Mouse (Mus musculus): Measurements from ENCODE around the gene Btbd35f29. TPM values are rescaled to one million over a fixed set of nuclear protein-coding genes. Genes with fewer than 3 reads are reported as not detected.
"Not testable (repeated sequence)": the region's sequence is repeated elsewhere in the genome, so short reads cannot be mapped to it uniquely, and the experiment has no call there.

Gene Btbd35f29
- polyA plus RNA-seq (2015; fragmentation: Nextera tagmentation; extraction: Ambion mirVana): not detected in 2 replicates

DNA sequence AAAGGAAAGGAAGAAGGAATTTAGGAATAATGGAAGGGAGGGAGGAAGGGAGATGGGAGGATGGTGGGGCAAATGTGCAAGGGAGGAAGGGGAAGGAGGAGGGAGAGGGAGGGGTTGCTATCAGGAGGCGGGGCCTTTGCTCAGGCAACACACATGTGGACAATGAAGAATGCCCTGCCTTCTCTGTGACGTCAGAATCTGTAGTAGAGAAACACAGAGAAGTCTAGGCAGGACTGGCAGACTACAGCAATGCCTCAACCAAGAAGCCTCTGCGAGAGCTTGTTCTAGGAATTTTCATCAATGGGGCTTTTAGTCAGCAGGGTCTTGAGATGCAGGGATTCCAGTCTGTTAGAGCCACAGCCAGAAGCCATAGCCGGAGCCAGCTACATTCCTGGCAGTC, at the start of gene Btbd35f29:
TSS of gene Btbd35f29 (plus strand) at position 301 of the 400 bp plus-strand sequence.
- not testable (repeated sequence) for ATAC-seq; H3K4me3 ChIP-seq; H3K4me2 ChIP-seq; H3K9me3 ChIP-seq (replicated peaks); H3K9ac ChIP-seq; H3K27me3 ChIP-seq; H3K27ac ChIP-seq; H3K36me3 ChIP-seq (ENCODE audit: poor library complexity, severe bottlenecking); H3K4me1 ChIP-seq
- WGBS: no CpG with 5 or more reads among the region's 4 CpGs

DNA sequence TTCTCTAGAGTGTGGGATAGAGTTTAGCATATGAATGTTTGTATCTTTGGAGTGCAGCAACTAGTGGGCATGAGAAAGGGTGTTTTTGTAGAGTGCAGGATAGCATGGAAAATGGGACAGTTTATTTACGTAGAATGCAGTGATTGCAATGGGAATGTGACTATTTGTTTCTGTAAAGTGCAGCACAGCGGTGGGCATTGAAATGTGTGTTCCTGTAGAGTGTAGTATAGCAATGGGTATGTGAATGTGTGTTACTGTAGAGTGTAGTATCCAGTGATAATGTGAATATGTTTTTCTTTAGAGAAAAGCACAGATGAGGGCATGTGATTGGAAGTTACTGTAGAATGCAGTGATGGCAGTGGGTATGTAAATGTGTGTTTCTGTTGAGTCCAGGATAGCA, 23.9 kb downstream of the Btbd35f29 start:
- not testable (repeated sequence) for H3K9ac ChIP-seq; ATAC-seq; H3K27ac ChIP-seq; H3K4me1 ChIP-seq; H3K27me3 ChIP-seq; H3K4me2 ChIP-seq; H3K36me3 ChIP-seq (ENCODE audit: poor library complexity, severe bottlenecking); H3K4me3 ChIP-seq
- WGBS: 81% methylated on average over 2 of the region's 2 CpGs
- H3K9me3 ChIP-seq (replicated peaks): peaks cover 39% of the 10 kb centered on the region

DNA sequence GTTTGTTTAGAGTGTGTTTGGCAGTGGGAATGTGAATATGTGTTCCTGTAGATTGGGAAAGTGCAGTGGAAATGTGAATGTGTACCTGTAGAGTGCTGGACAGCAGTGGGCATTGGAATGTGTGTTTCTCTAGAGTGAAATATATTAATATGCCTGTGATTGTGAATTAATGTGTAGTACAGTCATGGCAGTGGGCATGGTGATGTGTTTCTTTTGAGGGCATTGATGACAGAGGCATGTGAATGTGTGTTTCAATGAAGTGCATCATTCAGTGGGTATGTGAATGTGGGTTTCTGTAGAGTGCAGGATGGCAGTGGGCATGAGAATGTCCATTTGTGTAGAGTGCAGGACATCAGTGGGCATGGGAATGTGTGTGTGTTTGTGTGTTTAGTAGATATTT, 27.7 kb downstream of the Btbd35f29 start:
- H3K9ac ChIP-seq; H3K36me3 ChIP-seq (ENCODE audit: poor library complexity, severe bottlenecking); H3K4me2 ChIP-seq; H3K27ac ChIP-seq; H3K4me1 ChIP-seq; ATAC-seq; H3K4me3 ChIP-seq; H3K27me3 ChIP-seq: not testable (repeated sequence)
- peaks cover 40% of the 10 kb centered on the region for H3K9me3 ChIP-seq (replicated peaks)

DNA sequence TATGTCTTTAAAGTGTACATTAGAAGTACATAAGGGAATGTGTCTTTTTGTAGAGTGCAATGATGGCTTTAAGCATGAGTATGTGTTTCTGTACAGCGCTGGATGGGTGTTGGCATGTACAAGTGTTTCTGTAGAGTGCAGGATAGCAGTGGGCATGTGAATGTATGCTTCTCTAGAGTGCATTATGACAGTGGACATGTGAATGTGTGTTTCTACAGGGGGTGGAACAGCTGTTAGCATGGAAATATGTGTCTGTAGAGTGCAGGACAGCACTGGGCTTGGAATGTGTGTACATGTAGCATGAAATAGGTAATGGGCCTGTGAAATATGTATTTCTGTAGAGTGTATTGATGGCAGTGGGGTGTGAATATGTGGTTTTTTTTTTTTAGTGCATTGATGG, 28.4 kb downstream of the Btbd35f29 start:
- H3K9me3 ChIP-seq (replicated peaks): peaks cover 38% of the 10 kb centered on the region
- H3K4me3 ChIP-seq; H3K27ac ChIP-seq; H3K36me3 ChIP-seq (ENCODE audit: poor library complexity, severe bottlenecking); H3K9ac ChIP-seq; H3K4me1 ChIP-seq; H3K27me3 ChIP-seq; ATAC-seq; H3K4me2 ChIP-seq: not testable (repeated sequence)
- 83% methylated on average over 1 of the region's 1 CpGs for WGBS

DNA sequence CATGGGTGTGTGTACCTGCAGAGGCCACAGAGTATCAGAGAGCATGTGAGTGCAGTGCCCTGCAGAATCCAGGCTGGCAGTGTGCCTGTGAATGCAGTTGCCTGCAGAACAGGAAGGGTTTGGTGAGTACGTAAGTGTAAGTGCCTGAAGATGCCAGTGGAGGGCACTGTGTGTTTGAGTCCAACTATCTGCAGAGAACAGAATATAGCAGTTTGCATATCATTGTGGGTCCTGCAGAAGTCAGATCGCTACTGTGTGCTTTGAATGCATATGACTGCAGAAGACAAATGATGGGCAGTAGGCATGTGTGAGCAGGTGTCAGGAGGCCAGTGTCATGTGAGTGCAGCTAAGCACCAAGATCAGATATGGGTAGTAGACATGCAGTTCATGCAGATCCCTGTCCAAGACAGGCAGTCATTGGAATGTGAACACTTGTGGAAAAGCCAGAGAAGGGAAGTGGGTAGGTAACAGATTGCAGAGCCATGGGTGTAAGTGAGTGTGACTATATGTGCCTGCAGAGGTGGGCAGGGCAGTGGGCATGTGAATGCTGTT, 41.1 kb downstream of the Btbd35f29 start:
- peaks cover 38% of the 10 kb centered on the region for H3K9me3 ChIP-seq (replicated peaks)
- ATAC-seq; H3K27me3 ChIP-seq; H3K9ac ChIP-seq; H3K36me3 ChIP-seq (ENCODE audit: poor library complexity, severe bottlenecking); H3K27ac ChIP-seq; H3K4me2 ChIP-seq; H3K4me1 ChIP-seq; H3K4me3 ChIP-seq: not testable (repeated sequence)
- 80% methylated on average over 2 of the region's 2 CpGs for WGBS

DNA sequence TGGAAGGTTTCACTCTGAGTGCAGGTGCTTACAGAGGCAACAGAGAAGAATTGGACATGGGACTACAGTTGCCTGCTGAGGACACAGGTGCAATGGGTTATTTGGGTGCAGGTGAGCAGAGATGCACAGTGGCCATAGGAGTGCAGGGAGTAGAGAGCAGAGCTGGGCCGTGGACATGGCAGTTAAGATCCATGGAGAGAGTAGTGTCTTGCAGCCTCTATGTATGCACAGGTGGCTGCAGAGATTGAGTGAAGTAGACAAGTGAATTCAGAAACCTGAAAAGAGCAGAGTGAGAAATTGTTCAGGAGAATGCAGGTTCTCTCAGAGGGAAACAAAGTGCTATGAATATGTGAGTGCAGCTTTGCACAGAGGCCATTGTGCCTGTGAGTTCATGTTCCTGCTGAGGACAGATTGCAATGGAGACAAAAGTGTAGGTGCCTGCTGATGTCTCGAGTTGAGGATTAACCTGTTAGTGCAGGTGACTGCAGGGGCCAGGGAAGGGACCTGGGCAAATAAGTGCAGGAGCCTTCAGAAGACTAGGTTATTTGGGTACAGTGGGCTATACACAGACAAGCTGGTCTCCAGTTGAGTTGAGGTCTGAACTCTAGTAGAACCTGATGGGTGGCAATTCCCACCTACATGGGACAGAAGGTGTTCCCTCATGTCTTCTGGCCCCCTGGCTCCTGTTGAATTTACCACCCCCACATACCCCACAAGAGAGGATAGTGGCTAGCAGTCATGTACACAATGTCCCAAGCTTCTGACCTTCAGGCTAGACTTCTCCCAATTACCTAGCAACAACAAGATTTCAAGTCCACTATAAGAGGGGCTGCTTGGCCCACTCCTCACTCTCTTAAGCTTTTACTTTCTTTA, 42.2 kb downstream of the Btbd35f29 start:
- not testable (repeated sequence) for H3K4me2 ChIP-seq; H3K4me1 ChIP-seq; H3K9ac ChIP-seq; H3K27me3 ChIP-seq; H3K36me3 ChIP-seq (ENCODE audit: poor library complexity, severe bottlenecking); H3K27ac ChIP-seq; H3K4me3 ChIP-seq; ATAC-seq
- H3K9me3 ChIP-seq (replicated peaks): peaks cover 42% of the 10 kb centered on the region
- WGBS: 62% methylated on average over 2 of the region's 2 CpGs

DNA sequence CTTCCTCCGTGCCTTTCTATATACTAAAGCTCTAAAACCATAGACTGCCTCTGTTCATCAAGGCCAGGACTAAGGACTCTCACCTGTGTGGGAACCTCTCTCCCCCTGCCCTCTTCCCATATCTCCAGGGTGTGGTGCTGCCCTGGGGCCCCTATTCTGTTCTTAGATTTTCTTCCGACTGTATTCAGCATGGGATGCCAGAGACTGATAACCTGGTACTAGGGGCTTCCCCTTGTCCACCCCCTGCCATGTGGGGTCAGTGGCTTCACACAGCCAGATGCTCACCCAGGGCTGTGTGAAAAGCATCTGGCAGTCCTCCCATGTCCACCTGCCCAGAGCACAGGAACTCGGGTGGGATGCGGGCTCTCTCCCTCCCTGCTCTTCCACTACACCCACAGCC, 43.1 kb downstream of the Btbd35f29 start:
- not testable (repeated sequence) for H3K4me1 ChIP-seq; H3K36me3 ChIP-seq (ENCODE audit: poor library complexity, severe bottlenecking); H3K27ac ChIP-seq; ATAC-seq; H3K4me2 ChIP-seq; H3K4me3 ChIP-seq; H3K27me3 ChIP-seq; H3K9ac ChIP-seq
- 81% methylated on average over 4 of the region's 4 CpGs for WGBS
- peaks cover 42% of the 10 kb centered on the region for H3K9me3 ChIP-seq (replicated peaks)

DNA sequence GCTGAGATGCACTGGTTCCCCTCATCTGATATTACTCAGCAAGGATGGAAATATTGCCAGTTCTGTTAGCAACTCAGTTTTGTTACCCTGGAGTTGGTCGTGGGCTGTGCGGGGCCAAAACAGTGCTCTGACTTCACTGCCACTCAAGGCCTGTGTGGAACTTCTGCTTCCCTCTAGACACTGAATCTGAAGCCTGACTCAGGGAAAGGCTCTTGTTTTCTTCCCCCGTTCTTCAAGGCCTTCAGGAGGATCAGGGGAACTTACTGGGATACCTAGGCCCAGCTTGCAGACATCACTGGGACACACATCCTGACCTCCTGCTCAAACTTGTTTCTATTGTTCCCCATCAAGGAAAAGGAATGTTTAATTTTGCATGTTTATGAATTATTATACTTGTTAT, 45.2 kb downstream of the Btbd35f29 start:
- not testable (repeated sequence) for H3K27me3 ChIP-seq; H3K4me2 ChIP-seq; ATAC-seq; H3K4me1 ChIP-seq; H3K9ac ChIP-seq; H3K27ac ChIP-seq; H3K36me3 ChIP-seq (ENCODE audit: poor library complexity, severe bottlenecking); H3K4me3 ChIP-seq
- 77% methylated on average over 3 of the region's 3 CpGs for WGBS
- peaks cover 41% of the 10 kb centered on the region for H3K9me3 ChIP-seq (replicated peaks)

DNA sequence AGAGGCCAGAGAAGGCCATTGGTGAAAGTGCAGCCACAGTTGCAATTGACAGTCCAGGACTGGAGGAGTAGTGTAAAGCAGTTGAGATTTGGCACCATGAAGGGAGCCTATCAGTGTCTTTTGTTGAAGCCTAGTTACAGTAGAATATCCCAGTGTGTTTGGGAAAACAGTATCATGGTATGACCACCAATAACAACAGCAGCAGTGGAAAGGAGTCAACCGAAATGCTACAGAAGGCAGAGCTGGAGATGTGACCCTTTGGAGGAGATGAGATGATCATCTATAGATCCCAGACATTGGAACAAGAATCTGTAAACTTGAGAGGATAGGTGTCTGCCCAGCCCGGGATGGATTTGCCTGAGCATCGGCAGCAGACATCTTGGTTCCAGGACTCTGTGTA, 47.7 kb downstream of the Btbd35f29 start:
- not testable (repeated sequence) for H3K27me3 ChIP-seq; H3K4me2 ChIP-seq; H3K9ac ChIP-seq; H3K4me1 ChIP-seq; H3K4me3 ChIP-seq; ATAC-seq; H3K36me3 ChIP-seq (ENCODE audit: poor library complexity, severe bottlenecking); H3K27ac ChIP-seq
- WGBS: 94% methylated on average over 3 of the region's 3 CpGs
- H3K9me3 ChIP-seq (replicated peaks): peaks cover 31% of the 10 kb centered on the region

Other genes with a start within 250 kb of the Btbd35f29 start
- not detected in 2 replicates for gene Spin2f, start 136.2 kb downstream of the Btbd35f29 start, polyA plus RNA-seq (2015; fragmentation: Nextera tagmentation; extraction: Ambion mirVana)
- gene Btbd35f26, start 218.8 kb downstream of the Btbd35f29 start, polyA plus RNA-seq (2015; fragmentation: Nextera tagmentation; extraction: Ambion mirVana): not detected in 2 replicates